Mouse (Mus musculus) cortical plate, adult 2 months (tissue): ENCODE measurements around the gene Acot7.

Experiments used
- CTCF ChIP-seq: fragments of 200-500 bp; IDR thresholded peaks from 2 replicates; pipeline ENCODE4 v1.5.1; 2011; ENCODE audit warnings: mild to moderate bottlenecking, control low read depth, low read length; ENCODE audit not compliant: insufficient read depth; ENCODE audit errors: extremely low read depth
- POLR2A ChIP-seq: fragments of 200-500 bp; IDR thresholded peaks from 2 replicates; pipeline ENCODE4 v1.6.1; 2011; ENCODE audit warnings: mild to moderate bottlenecking, low read length, control low read depth; ENCODE audit not compliant: insufficient read depth; ENCODE audit errors: extremely low read depth

DNA sequence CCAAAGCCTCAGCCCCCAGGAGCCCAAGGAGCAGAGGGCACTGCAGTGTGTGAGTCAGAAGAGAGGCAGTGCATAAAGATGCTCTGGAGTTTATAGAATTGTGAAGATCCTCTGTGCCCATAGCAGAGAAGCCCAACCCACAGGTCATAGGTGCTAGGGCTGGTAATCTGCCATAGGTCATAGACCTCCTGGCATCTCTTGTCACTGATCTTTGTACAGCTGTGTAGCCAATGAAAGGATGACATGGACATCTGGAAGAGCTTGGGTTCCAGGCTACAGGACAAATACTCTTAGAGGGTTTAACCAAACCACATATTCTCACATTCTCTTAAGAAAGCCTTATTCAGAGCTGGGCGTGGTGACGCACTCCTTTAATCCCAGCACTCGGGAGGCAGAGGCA lies 41.7 kb downstream of the Acot7 start:
- TF ChIP-seq CTCF = no peak
- no peak for TF ChIP-seq POLR2A
